Mouse (Mus musculus): ENCODE results near the gene Reps2. TPM values are rescaled to one million over a fixed set of nuclear protein-coding genes. Genes with fewer than 3 reads are reported as not detected.

The Reps2 gene
- polyA plus RNA-seq, 1 experiment from 2014 or later = 0.80 TPM

DNA sequence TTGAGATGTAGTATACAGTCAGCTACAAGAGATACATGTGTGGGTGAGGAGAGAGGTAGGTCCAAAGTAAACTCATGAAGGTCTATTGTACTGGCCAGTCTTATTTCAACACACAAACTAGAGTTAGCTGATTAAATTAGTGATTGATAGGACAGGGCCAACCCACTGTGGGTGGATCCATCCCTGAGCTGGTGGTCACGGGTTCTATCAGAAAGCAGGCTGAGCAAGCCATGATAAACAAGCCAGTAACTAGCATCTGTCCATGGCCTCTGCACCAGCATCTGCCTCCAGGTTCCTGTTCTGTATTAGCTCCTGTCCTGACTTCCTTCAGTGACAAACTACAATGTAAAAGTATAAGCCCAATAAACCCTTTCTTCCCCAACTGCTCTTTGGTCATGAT is 200.1 kb downstream of the Reps2 start:
- H3K36me3 ChIP-seq (ENCODE audit: control insufficient read depth, insufficient read depth, low read length) = no peaks in the 10 kb centered on the region
- H3K4me2 ChIP-seq (ENCODE audit: low read depth, low read length) = no peak overlapping the region
- H3K27ac ChIP-seq (ENCODE audit: low read length) = no peak overlapping the region
- no peak for ATAC-seq (ENCODE audit: low read depth)
- no peak overlapping the region for H3K4me3 ChIP-seq (ENCODE audit: low read length)
- H3K4me1 ChIP-seq (replicated peaks; ENCODE audit: control insufficient read depth, insufficient read depth, low read length) = no peaks in the 10 kb centered on the region
- H3K9me3 ChIP-seq (ENCODE audit: control insufficient read depth, low read length) = no peaks in the 10 kb centered on the region
- no peak overlapping the region for H3K9ac ChIP-seq (ENCODE audit: low read length)
- H3K27me3 ChIP-seq (ENCODE audit: control insufficient read depth, insufficient read depth, low read depth, low read length) = no peaks in the 10 kb centered on the region; the same call in none of the 2 replicates
- 92% methylated on average over 1 of the region's 1 CpGs for WGBS

DNA sequence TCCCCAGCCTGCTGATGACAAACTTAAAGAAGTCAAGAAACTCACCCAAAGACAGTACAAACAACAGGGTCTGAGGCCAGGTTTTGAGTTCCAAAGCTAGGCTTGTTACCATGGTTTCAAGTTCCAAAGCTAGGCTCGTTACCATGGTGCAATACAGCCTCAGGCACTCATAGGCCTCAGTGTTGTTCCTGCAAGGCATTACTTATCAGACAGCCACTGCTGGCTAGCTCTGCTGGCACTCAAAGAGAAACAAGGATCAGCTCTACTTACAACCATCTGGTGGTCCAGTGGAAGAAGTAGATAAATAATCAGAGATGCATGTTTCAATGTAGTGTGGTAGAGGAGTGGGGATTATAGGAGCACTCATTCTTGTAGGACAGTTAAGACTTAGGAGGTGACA is 200.5 kb downstream of the Reps2 start:
- no peak overlapping the region for H3K27ac ChIP-seq (ENCODE audit: low read length)
- no peak overlapping the region for H3K4me3 ChIP-seq (ENCODE audit: low read length)
- 44% methylated on average over 1 of the region's 1 CpGs for WGBS
- no peak overlapping the region for H3K9ac ChIP-seq (ENCODE audit: low read length)
- H3K4me2 ChIP-seq (ENCODE audit: low read depth, low read length) = no peak overlapping the region
- no peak for ATAC-seq (ENCODE audit: low read depth)
- no peaks in the 10 kb centered on the region for H3K36me3 ChIP-seq (ENCODE audit: control insufficient read depth, insufficient read depth, low read length)
- H3K4me1 ChIP-seq (replicated peaks; ENCODE audit: control insufficient read depth, insufficient read depth, low read length) = no peaks in the 10 kb centered on the region
- no peaks in the 10 kb centered on the region for H3K9me3 ChIP-seq (ENCODE audit: control insufficient read depth, low read length)
- no peaks in the 10 kb centered on the region; the same call in none of the 2 replicates for H3K27me3 ChIP-seq (ENCODE audit: control insufficient read depth, insufficient read depth, low read depth, low read length)

DNA sequence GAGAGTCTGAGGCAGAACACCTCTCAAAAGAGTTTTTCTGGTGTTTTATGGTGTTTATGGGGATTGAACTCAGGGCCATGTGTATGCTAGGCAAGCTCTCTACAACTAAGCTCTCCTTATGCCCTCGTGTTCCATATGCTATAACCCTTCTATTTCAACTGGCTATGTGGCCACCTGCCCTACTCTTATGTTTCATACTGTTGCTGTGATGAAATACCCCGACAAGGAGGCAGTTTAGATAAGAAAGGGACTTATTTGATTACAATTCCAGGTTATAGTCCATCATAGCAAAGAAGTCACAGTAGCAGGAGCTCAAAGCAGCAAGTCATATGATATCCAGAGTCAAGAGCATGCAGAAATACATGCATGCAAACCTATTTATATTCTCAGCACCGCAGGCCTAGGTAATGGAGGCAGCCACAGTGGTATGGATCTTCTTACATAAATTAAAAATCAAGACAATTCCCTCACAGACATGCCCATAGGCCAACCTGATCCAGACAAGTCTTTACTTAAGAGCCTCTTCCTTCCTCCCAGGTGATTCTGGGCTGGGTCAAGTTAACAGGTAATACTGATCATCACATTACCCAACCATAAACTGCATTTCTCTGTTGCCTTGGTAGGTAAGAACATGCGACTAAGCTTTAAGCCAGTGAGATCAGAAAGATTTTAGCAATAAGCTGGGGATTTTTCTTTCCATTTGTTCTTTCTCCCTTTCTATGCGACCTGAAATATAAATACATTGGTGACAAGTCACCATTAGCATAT is 210.5 kb downstream of the Reps2 start:
- H3K9ac ChIP-seq (ENCODE audit: low read length) = no peak overlapping the region
- 67% methylated on average over 5 of the region's 5 CpGs for WGBS
- H3K27ac ChIP-seq (ENCODE audit: low read length) = no peak overlapping the region
- H3K27me3 ChIP-seq (ENCODE audit: control insufficient read depth, insufficient read depth, low read depth, low read length) = no peaks in the 10 kb centered on the region; the same call in 1 of the 2 replicates
- H3K9me3 ChIP-seq (ENCODE audit: control insufficient read depth, low read length) = no peaks in the 10 kb centered on the region
- no peaks in the 10 kb centered on the region for H3K36me3 ChIP-seq (ENCODE audit: control insufficient read depth, insufficient read depth, low read length)
- H3K4me2 ChIP-seq (ENCODE audit: low read depth, low read length) = no peak overlapping the region
- ATAC-seq (ENCODE audit: low read depth) = no peak
- no peak overlapping the region for H3K4me3 ChIP-seq (ENCODE audit: low read length)
- H3K4me1 ChIP-seq (replicated peaks; ENCODE audit: control insufficient read depth, insufficient read depth, low read length) = no peaks in the 10 kb centered on the region

DNA sequence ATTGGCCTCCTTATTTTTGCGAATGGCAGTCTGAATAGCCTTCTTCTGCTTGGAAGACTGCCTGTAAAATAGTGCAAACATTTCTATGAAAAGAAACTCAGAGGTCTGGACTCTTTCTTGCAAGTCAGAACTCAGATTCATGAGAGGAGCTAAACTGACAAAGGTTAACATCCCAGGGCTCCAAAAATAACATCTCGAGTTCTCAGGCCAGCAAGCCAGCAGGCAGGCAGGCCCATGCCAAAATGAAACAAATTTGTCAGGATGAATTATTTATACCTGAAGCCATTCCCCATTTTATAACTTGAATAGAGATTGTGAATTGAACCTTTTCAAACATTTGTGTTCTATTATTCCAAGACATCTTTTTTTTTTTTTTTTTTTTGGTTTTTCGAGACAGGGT is 215.8 kb downstream of the Reps2 start:
- WGBS = 78% methylated on average over 2 of the region's 3 CpGs

DNA sequence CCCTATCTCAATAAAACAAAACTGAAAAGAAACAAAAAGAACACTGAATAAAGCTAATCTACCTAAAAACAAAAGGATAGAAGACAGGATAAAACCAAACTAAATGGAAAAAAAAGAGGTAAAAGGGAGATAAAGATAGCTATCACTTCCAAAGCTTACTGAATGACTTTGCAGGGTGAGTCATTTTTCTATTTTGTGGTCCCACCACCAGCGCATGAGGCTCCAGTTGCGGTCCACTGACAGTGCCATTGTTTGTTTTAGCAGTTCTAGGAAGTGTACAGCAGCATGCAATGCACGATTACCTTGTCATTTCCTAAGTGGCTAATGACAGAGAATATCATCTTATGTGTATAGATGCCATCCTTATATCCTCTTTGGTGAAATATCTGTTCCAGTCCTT is 224.0 kb downstream of the Reps2 start:
- 72% methylated on average over 3 of the region's 3 CpGs for WGBS
- H3K4me2 ChIP-seq (ENCODE audit: low read depth, low read length) = no peak overlapping the region
- no peak overlapping the region for H3K4me3 ChIP-seq (ENCODE audit: low read length)
- H3K9ac ChIP-seq (ENCODE audit: low read length) = no peak overlapping the region
- H3K27ac ChIP-seq (ENCODE audit: low read length) = no peak overlapping the region
- H3K27me3 ChIP-seq (ENCODE audit: control insufficient read depth, insufficient read depth, low read depth, low read length) = no peaks in the 10 kb centered on the region; the same call in 1 of the 2 replicates
- H3K4me1 ChIP-seq (replicated peaks; ENCODE audit: control insufficient read depth, insufficient read depth, low read length) = no peaks in the 10 kb centered on the region
- ATAC-seq (ENCODE audit: low read depth) = no peak
- H3K36me3 ChIP-seq (ENCODE audit: control insufficient read depth, insufficient read depth, low read length) = no peaks in the 10 kb centered on the region
- H3K9me3 ChIP-seq (ENCODE audit: control insufficient read depth, low read length) = no peaks in the 10 kb centered on the region

More for the DNA sequence above, 215.8 kb downstream of the Reps2 start:
- ATAC-seq (ENCODE audit: low read depth) = no peak
- Histone ChIP-seq H3K9ac (ENCODE audit: low read length) (no peak overlapping the region), H3K27me3 (ENCODE audit: control insufficient read depth, insufficient read depth, low read depth, low read length) (no peaks in the 10 kb centered on the region; the same call in 1 of the 2 replicates), H3K36me3 (ENCODE audit: control insufficient read depth, insufficient read depth, low read length) (no peaks in the 10 kb centered on the region), H3K4me1 (replicated peaks; ENCODE audit: control insufficient read depth, insufficient read depth, low read length) (no peaks in the 10 kb centered on the region), H3K9me3 (ENCODE audit: control insufficient read depth, low read length) (no peaks in the 10 kb centered on the region), H3K27ac (ENCODE audit: low read length) (no peak overlapping the region), H3K4me2 (ENCODE audit: low read depth, low read length) (no peak overlapping the region), H3K4me3 (ENCODE audit: low read length) (no peak overlapping the region)

DNA sequence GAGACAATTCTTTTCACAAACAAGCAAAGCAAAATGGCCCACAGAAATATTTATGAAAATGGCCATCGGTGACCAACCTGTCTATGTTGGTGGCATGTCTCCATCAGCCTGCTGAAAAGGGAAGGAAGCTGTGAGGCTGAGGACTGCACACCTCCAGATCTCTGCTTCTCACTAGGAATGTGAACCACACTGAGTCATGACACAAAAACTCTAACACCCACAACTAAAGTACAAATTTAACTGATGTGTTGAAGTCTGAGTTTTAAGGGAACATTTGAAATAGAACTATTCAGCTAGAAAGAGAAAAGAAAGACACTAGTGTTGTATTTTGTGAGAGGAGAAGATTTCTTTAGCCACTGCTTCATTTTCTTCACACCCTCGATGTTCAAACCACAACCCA is 230.3 kb downstream of the Reps2 start:
- Histone ChIP-seq H3K36me3 (ENCODE audit: control insufficient read depth, insufficient read depth, low read length) (no peaks in the 10 kb centered on the region), H3K27ac (ENCODE audit: low read length) (no peak overlapping the region), H3K4me2 (ENCODE audit: low read depth, low read length) (no peak overlapping the region), H3K4me1 (replicated peaks; ENCODE audit: control insufficient read depth, insufficient read depth, low read length) (no peaks in the 10 kb centered on the region), H3K9ac (ENCODE audit: low read length) (no peak overlapping the region), H3K27me3 (ENCODE audit: control insufficient read depth, insufficient read depth, low read depth, low read length) (no peaks in the 10 kb centered on the region; the same call in none of the 2 replicates), H3K9me3 (ENCODE audit: control insufficient read depth, low read length) (no peaks in the 10 kb centered on the region), H3K4me3 (ENCODE audit: low read length) (no peak overlapping the region)
- no peak for ATAC-seq (ENCODE audit: low read depth)
- WGBS = 83% methylated on average over 2 of the region's 2 CpGs

DNA sequence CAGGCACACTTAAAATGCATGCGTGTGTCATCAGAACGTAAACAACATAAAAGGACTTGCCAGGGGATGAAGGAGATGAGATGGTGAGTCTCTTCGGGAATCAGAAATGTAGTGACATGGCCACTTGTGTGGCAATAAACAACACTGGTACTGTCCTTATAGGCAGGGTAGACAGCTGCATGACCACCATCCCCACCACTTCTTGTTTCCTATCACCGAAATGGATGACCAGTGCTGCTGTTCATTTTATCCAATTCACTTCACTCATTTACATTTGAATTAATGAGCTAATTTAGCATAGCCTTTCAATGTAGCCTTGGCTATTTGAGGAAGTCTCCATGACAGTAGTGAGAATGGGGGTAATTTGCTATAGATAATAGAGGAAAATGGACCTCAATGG is 236.2 kb downstream of the Reps2 start:
- H3K27me3 ChIP-seq (ENCODE audit: control insufficient read depth, insufficient read depth, low read depth, low read length) = no peaks in the 10 kb centered on the region; the same call in 1 of the 2 replicates
- no peak overlapping the region for H3K4me2 ChIP-seq (ENCODE audit: low read depth, low read length)
- whole genome bisulfite sequencing = 79% methylated on average over 4 of the region's 4 CpGs
- no peak overlapping the region for H3K27ac ChIP-seq (ENCODE audit: low read length)
- no peak for ATAC-seq (ENCODE audit: low read depth)
- no peak overlapping the region for H3K4me3 ChIP-seq (ENCODE audit: low read length)
- no peaks in the 10 kb centered on the region for H3K4me1 ChIP-seq (replicated peaks; ENCODE audit: control insufficient read depth, insufficient read depth, low read length)
- no peak overlapping the region for H3K9ac ChIP-seq (ENCODE audit: low read length)
- no peaks in the 10 kb centered on the region for H3K9me3 ChIP-seq (ENCODE audit: control insufficient read depth, low read length)
- H3K36me3 ChIP-seq (ENCODE audit: control insufficient read depth, insufficient read depth, low read length) = no peaks in the 10 kb centered on the region

DNA sequence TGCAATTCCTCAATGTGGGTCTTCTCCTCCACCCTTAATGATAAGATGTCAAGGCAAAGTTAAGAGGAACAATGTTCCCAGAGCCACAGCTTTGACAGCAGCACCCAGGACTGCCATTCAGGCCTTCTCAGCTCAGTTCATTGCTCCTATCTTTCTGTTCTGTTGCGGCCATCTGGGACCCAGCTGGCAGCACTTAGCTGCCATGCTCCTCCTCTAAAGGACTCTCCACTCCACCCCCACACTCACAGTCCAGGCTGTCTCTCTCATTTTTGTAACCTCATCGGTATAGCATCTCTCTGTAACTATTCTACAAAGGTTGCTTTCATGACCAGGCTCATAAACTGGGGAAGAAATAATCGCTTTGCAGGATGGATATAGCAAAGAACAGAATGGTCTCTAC is 241.0 kb downstream of the Reps2 start:
- no peak overlapping the region for H3K9ac ChIP-seq (ENCODE audit: low read length)
- WGBS = 57% methylated on average over 3 of the region's 3 CpGs
- H3K4me1 ChIP-seq (replicated peaks; ENCODE audit: control insufficient read depth, insufficient read depth, low read length) = no peaks in the 10 kb centered on the region
- no peak overlapping the region for H3K4me3 ChIP-seq (ENCODE audit: low read length)
- H3K36me3 ChIP-seq (ENCODE audit: control insufficient read depth, insufficient read depth, low read length) = no peaks in the 10 kb centered on the region
- 0 out of 2 replicates have a peak, but pooled peaks have one; percentile 43 for ATAC-seq (ENCODE audit: low read depth)
- H3K27me3 ChIP-seq (ENCODE audit: control insufficient read depth, insufficient read depth, low read depth, low read length) = no peaks in the 10 kb centered on the region
- no peak overlapping the region for H3K4me2 ChIP-seq (ENCODE audit: low read depth, low read length)
- H3K27ac ChIP-seq (ENCODE audit: low read length) = no peak overlapping the region
- no peaks in the 10 kb centered on the region for H3K9me3 ChIP-seq (ENCODE audit: control insufficient read depth, low read length)

DNA sequence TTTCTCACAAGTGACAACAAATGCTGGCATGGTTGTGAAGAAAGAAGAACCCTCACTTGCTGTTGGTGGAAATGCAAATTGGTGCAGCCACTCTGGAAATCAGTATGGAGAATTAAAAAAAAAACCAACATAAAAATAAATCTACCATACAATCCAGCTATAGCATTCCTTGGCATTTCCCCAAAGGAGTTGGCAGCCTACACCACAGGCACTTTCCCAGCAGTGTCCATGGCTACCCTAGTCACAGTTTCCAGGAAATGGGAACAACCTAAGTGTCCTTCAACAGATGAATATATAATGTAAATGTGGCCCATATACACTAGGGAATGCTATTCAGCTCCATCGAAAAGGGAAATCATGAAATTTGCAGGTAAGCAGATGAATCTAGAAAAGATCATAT is 262.7 kb downstream of the Reps2 start:
- Histone ChIP-seq H3K4me2 (ENCODE audit: low read depth, low read length) (no peak overlapping the region), H3K27me3 (ENCODE audit: control insufficient read depth, insufficient read depth, low read depth, low read length) (no peaks in the 10 kb centered on the region; the same call in 1 of the 2 replicates), H3K9me3 (ENCODE audit: control insufficient read depth, low read length) (no peaks in the 10 kb centered on the region), H3K9ac (ENCODE audit: low read length) (no peak overlapping the region), H3K27ac (ENCODE audit: low read length) (no peak overlapping the region), H3K36me3 (ENCODE audit: control insufficient read depth, insufficient read depth, low read length) (no peaks in the 10 kb centered on the region), H3K4me3 (ENCODE audit: low read length) (no peak overlapping the region), H3K4me1 (replicated peaks; ENCODE audit: control insufficient read depth, insufficient read depth, low read length) (no peaks in the 10 kb centered on the region)
- WGBS = 79% methylated on average over 1 of the region's 1 CpGs
- no peak for ATAC-seq (ENCODE audit: low read depth)
